Mouse (Mus musculus): ENCODE measurements around the gene Kcnab1.

Kcnab1 gene

DNA sequence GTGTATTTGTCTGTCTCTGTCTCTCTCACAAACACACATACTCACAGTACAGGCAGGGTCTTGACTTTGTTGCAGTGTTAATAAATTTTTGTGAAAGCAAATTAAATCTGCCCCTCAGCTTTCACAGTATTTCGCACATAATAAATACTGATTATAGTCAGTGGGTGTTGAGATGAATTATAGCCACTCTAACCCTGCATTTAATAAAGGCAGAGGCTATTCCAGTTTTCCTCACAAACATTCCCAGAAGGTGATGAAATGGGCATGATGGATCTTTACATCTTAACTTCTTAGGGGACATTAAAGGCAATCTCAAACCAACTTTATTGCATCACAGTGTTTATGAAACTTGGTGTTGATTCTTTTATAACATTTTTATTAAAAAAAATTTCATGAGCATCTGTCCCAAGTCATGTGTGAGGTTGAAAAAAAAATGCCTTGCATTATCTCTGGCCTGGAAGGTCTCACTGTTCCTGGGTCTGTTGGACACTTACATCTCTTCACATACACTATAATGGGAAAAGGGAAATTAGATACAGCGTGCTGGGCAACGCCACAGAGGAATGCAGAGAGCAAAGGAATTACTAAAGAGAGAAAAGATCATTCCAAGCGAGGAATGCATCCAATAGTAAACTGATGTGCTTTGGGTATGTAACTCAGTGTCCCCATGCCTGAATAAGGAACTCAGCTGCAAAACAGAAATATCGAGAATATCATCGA is 95.3 kb downstream of the Kcnab1 start:
- no peak for DNase-seq (ENCODE audit: low spot score in 2 of 2)

DNA sequence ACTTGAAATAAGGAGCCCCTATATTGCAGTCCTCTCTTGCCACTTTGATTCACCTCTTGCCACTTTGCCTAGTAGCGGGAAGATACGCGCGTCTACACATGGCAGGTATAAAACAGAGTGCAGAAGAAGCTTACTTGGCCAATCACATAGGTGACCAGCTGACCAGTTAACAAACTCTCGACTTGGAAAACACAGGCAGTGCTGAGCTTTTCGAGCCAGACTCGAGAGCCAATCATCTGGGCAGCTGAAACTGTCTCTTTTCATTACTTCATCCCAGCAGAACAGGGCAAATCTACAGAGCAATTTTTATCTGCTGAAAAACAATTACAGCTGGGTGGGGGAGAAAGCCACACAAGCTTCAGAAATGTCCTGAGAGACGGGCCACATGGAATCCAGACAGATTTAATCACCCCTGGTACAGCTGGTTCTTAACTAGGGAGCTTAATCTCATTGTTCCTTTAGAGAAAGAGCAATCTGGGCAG is 96.4 kb downstream of the Kcnab1 start:
- DNase-seq (ENCODE audit: low spot score in 2 of 2) = no peak

DNA sequence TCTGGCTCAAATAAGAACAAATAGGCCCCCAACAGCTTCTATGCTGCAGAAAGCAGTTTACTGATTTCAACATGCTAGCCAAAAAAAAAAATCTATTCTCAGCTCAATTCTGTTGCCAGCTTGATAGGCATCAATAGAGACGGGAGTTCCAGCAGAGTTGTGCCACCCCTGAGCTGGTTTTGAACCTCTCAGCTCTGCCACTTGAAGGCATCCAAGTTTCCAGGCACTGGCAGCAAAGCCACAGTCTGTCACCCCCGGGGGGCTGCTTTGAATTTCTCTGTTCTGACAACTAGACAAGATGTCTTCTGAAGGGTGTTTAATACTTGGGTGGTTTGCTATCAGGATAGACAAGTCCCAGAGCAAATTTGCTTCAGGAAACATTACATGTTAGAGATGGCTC is 104.5 kb downstream of the Kcnab1 start:
- no peak for DNase-seq (ENCODE audit: low spot score in 2 of 2)

- no peak for DNase-seq (ENCODE audit: low spot score in 2 of 2)
Measured at GRCm38 (mm10) chr3:65214635-65215034, 105.5 kb downstream of the Kcnab1 start.

- DNase-seq (ENCODE audit: low spot score in 2 of 2) = no peak
Measured at GRCm38 (mm10) chr3:65217673-65218579, 108.7 kb downstream of the Kcnab1 start.

DNA sequence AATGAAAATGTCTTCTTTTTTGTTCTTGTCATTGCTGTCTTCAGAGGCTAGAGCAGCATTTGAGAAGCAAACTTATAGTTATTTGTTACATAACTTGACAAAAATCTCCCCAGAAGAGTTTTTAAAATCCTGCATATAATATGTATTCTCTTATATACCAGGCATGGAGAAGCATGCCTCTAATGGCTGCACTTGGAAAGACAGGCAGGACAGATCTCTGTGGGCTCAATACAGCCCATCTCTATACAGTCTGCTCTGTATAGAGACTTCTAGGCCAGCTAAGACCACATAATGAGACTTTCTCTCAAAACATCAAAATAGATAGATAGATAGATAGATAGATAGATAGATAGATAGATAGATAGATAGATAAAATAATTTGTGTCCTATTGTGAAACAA is 111.1 kb downstream of the Kcnab1 start:
- DNase-seq (ENCODE audit: low spot score in 2 of 2) = no peak

DNA sequence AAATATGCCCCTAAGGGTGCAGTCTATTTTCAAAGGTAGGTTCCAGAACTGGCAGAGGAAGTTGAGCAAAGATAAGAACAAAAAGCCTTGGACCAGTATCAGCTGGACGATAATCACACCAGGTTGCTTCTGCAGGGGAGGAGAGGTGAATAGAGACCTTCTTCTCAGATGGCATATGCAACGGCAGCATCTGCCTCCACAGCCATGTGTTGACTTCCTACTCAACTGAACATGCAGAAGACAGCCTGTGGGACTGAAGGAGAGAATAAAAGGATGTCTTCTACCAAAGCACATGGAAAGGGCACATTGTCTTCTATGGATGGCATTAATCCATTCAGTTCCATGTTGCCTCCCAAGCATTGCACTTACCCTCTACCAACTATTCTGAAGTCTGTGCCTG is 114.5 kb downstream of the Kcnab1 start:
- DNase-seq (ENCODE audit: low spot score in 2 of 2) = no peak

GRCm38 (mm10) chr3:65230978-65231377 is 121.8 kb downstream of the Kcnab1 start:
- no peak for DNase-seq (ENCODE audit: low spot score in 2 of 2)

GRCm38 (mm10) chr3:65231419-65232090 is 122.4 kb downstream of the Kcnab1 start:
- no peak for DNase-seq (ENCODE audit: low spot score in 2 of 2)

DNA sequence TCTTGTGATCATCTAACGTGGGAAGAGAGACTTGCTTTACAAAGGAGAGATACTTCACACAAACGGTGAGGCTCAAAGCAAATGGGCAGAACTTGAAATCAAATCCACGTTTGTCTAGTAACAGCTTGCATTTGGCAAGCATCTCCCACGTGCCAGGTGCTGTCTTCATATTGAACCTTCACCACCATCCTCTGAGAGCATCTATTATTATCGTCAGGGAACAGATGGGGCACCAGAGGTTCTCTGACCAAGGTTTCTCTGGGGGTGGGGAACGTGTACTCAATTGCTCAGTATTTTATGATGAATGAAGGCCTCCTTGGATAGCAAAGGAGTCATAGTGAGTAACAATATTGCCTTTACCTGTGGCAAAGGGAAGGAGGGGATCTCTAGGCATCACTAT is 139.8 kb downstream of the Kcnab1 start:
- DNase-seq (ENCODE audit: low spot score in 2 of 2) = no peak

- DNase-seq (ENCODE audit: low spot score in 2 of 2) = no peak
Measured at GRCm38 (mm10) chr3:65260521-65260920, 151.3 kb downstream of the Kcnab1 start.

GRCm38 (mm10) chr3:65262506-65263422 is 153.6 kb downstream of the Kcnab1 start:
- DNase-seq (ENCODE audit: low spot score in 2 of 2) = no peak

- no peak for DNase-seq (ENCODE audit: low spot score in 2 of 2)
Measured at GRCm38 (mm10) chr3:65273317-65273716, 164.1 kb downstream of the Kcnab1 start.

DNA sequence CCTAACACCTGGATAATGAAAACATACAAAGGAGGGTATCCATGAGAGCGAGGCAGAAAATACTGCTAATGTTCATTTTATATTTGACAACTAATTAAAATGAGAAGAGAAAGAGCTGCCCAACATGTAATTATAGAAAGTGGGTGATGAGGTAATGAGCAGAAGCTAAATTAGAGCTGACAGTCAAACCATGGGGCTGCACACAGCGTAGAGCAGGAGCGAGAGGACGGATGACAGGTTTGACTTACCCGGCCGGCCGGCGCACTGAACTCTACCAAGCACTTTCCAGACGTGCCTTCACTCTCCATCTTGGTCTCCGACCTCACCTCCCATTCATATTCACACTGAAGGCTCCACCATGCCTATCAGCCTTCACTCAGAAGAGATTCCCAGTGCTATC is 168.6 kb downstream of the Kcnab1 start:
- DNase-seq (ENCODE audit: low spot score in 2 of 2) = no peak

DNA sequence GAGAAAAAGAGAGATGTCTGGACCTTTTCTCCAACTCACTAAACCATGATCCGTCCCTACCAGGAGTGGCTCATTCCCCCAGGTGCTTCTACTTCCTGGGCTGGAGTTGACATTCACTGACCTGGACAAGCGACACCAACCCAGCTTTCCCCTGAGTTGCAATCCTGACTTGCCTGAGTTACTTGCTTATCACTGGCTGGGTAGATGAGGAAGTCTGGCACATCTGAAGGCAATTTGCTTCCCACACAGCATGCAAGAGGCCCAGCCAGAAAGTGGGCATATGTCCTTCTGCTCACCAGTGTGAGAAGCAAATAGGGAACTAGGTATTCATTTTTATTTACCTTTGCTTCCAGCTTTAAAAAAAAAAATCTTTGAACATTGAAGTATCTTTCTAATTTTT is 174.2 kb downstream of the Kcnab1 start:
- DNase-seq (ENCODE audit: low spot score in 2 of 2) = no peak

GRCm38 (mm10) chr3:65288994-65289393 is 179.8 kb downstream of the Kcnab1 start:
- no peak for DNase-seq (ENCODE audit: low spot score in 2 of 2)

DNA sequence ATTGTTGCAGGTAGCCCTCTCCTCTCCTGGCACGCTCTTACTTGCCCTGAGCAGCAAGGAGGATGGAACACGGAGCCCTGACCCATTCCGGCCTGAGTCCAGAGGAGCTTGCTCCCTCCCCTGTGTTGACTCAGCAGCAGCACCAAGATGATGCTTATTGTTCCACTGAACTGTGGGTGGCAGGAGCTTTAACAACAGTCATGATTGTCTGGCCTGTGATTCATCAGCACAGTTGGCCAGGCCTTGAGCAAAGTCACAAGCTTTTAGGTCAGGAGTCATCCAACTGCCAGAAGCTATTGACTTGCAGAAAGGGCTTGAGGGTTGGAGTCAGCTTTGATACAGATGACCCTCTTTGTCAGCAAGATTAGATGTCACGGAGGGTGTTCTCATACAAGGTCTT is 187.8 kb downstream of the Kcnab1 start:
- no peak for DNase-seq (ENCODE audit: low spot score in 2 of 2)

GRCm38 (mm10) chr3:65299205-65299604 is 190.0 kb downstream of the Kcnab1 start:
- no peak for DNase-seq (ENCODE audit: low spot score in 2 of 2)

DNA sequence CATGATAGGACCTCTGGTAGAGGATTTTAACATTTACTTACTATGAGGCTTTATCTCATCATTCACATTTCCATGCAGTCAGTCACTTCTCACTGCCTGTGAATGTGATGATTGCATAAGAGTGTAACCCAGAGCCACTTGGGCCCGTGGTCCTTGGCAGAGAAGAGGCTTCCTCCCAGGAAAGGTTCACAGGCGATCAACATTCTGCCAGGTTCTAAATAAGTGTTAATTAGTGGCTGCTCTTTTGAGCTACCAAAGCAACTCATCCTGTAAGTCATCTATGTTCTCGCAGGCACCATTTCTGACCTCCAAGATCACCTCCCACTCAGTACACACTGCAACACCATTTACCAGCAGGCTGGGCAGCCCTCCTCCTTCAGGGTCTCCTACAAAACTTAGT is 192.3 kb downstream of the Kcnab1 start:
- DNase-seq (ENCODE audit: low spot score in 2 of 2) = no peak

- no peak for DNase-seq (ENCODE audit: low spot score in 2 of 2)
Measured at GRCm38 (mm10) chr3:65302559-65302958, 193.4 kb downstream of the Kcnab1 start.

GRCm38 (mm10) chr3:65315837-65316236 is 206.7 kb downstream of the Kcnab1 start:
- no peak for DNase-seq (ENCODE audit: low spot score in 2 of 2)
